Mouse (Mus musculus): Measurements from ENCODE around the gene Prss56.

DNA sequence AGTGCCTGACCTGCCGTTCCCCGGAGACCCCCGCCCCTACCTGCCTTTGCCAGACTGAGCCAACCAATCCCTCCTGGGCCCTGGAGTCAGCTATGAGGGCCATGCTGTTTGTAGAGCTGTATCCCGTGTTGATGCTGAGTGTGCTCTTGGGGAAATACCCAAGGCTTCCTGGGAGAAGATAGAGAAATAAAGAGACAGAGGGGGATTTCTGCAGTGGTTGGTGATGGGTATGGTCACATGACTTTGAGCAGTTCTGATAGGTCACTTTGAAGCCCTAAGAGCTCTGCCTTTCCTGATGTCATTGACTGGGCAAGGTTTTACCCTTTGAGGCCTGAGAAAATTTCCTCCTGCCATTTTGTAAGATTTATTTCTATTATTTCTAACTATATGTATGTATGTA lies 28.3 kb downstream of the Prss56 start:
- TF ChIP-seq POLR2A (IDR thresholded peaks at IDR 0.05; ENCODE audit: insufficient read depth, low read depth, low read length) (no peak), CTCF (IDR thresholded peaks at IDR 0.05; ENCODE audit: insufficient read depth, low read depth, low read length) (no peak)

Measured in olfactory bulb, adult 2 months (tissue).